Mouse (Mus musculus): ENCODE data around the gene Ankra2.

- TF ChIP-seq POLR2A (IDR thresholded peaks at IDR 0.05; ENCODE audit: low read depth, low read length) (no peak), CTCF (IDR thresholded peaks at IDR 0.05; ENCODE audit: extremely low read depth, insufficient read depth, insufficient read length, insufficient replicate concordance) (no peak)
Observed at GRCm38 (mm10) chr13:98311597-98311996, 48.7 kb downstream of the Ankra2 start.
